Mouse (Mus musculus) stomach, postnatal 0 days (tissue): ENCODE measurements around the gene Tbcel.

Experiments
- CTCF ChIP-seq: IDR thresholded peaks from 2 replicates; pipeline ENCODE4 v1.5.1; 2016; ENCODE audit warnings: antibody characterized with exemption, low read depth, mild to moderate bottlenecking, moderate library complexity
- EP300 ChIP-seq: optimal IDR thresholded peaks from 2 replicates; pipeline ENCODE3; 2016; ENCODE audit warnings: antibody characterized with exemption

- TF ChIP-seq CTCF (no peak), EP300 (no peak)
Observed at GRCm38 (mm10) chr9:42471921-42472747, 35.5 kb downstream of the Tbcel start.
